Mouse (Mus musculus) myocyte (in vitro differentiated cells): ENCODE measurements around the gene Ugt1a6b. TPM values are rescaled to one million over a fixed set of nuclear protein-coding genes. Genes with fewer than 3 reads are reported as not detected.
A peak's percentile ranks its signal among the peaks of the same experiment; 100 is the strongest.
"Not testable (repeated sequence)": the region's sequence is repeated elsewhere in the genome, so short reads cannot be mapped to it uniquely, and the experiment has no call there.

Experiments
- H3K27me3 ChIP-seq: one replicate; pipeline ENCODE4 v1.6.1; 2011; ENCODE audit not compliant: control insufficient read depth, insufficient read depth, insufficient read length
- H3K36me3 ChIP-seq: one replicate; pipeline ENCODE4 v1.6.1; 2011; ENCODE audit not compliant: control insufficient read depth, insufficient read depth
- H3K4me2 ChIP-seq: one replicate; pipeline ENCODE4 v1.6.1; 2011; ENCODE audit warnings: low read depth, control low read depth
- H3K4me3 ChIP-seq: one replicate; pipeline ENCODE4 v1.5.1; 2011; ENCODE audit warnings: mild to moderate bottlenecking, control low read depth, moderate library complexity
- H3K79me2 ChIP-seq: one replicate; pipeline ENCODE4 v1.6.1; 2011; ENCODE audit not compliant: control insufficient read depth, insufficient read depth
- H3ac ChIP-seq: one replicate; pipeline ENCODE4 v1.6.1; 2011; ENCODE audit not compliant: control insufficient read depth, insufficient read length
- CEBPB ChIP-seq: IDR thresholded peaks from 2 replicates; pipeline ENCODE4 v1.6.1; 2011; ENCODE audit warnings: mild to moderate bottlenecking, moderate library complexity; ENCODE audit not compliant: poor library complexity, insufficient read depth, severe bottlenecking
- E2F4 ChIP-seq: IDR thresholded peaks from one replicate; pipeline ENCODE4 v1.6.1; 2011; ENCODE audit warnings: mild to moderate bottlenecking, control low read depth, moderate library complexity; ENCODE audit not compliant: insufficient read depth
- MAX ChIP-seq: IDR thresholded peaks from one replicate; pipeline ENCODE4 v1.6.1; 2011; ENCODE audit warnings: low read depth, mild to moderate bottlenecking, control low read depth
- MYOD1 ChIP-seq, 3 experiments: IDR thresholded peaks; one replicate each; pipeline ENCODE4 v1.6.1; 2011; ENCODE audit warnings: control low read depth in 2 of 3, low read depth in 2 of 3, mild to moderate bottlenecking in 2 of 3, moderate library complexity in 1 of 3; ENCODE audit not compliant: insufficient read length in 2 of 3, control insufficient read depth in 1 of 3
- MYOG ChIP-seq, 3 experiments: IDR thresholded peaks; one replicate each; pipeline ENCODE4 v1.6.1; 2011; ENCODE audit warnings: control low read depth in 2 of 3, low read depth in 2 of 3, mild to moderate bottlenecking in 2 of 3; ENCODE audit not compliant: insufficient read length in 2 of 3, control insufficient read depth in 1 of 3, insufficient read depth in 1 of 3
- POLR2A ChIP-seq: IDR thresholded peaks from one replicate; pipeline ENCODE4 v1.6.1; 2011; ENCODE audit warnings: low read depth, mild to moderate bottlenecking, control low read depth, moderate library complexity; ENCODE audit not compliant: insufficient read length
- POLR2AphosphoS2 ChIP-seq: IDR thresholded peaks from one replicate; pipeline ENCODE4 v1.6.1; 2011; ENCODE audit warnings: low read depth, control low read depth; ENCODE audit not compliant: insufficient read length
- REST ChIP-seq: IDR thresholded peaks from one replicate; pipeline ENCODE4 v1.6.1; 2011; ENCODE audit warnings: mild to moderate bottlenecking, control low read depth, moderate library complexity; ENCODE audit not compliant: insufficient read depth, insufficient read length
- SRF ChIP-seq: IDR thresholded peaks from one replicate; pipeline ENCODE4 v1.6.1; 2011; ENCODE audit warnings: low read depth; ENCODE audit not compliant: control insufficient read depth, insufficient read length
- TCF12 ChIP-seq: IDR thresholded peaks from one replicate; pipeline ENCODE4 v1.6.1; 2011; ENCODE audit warnings: mild to moderate bottlenecking, control low read depth; ENCODE audit not compliant: poor library complexity, insufficient read depth, severe bottlenecking
- TCF3 ChIP-seq: IDR thresholded peaks from one replicate; pipeline ENCODE4 v1.6.1; 2011; ENCODE audit warnings: low read depth, control low read depth; ENCODE audit not compliant: insufficient read length
- USF1 ChIP-seq: IDR thresholded peaks from one replicate; pipeline ENCODE4 v1.6.1; 2011; ENCODE audit warnings: low read depth, mild to moderate bottlenecking, control low read depth, moderate library complexity
- polyA plus RNA-seq: library from polyadenylated mRNA; unstranded; fragments of >200 nt; fragmentation: generic; extraction: Trizol; gene quantifications from one replicate; pipeline ENCODE4 v1.2.1, GENCODE M21; 2012; ENCODE audit warnings: missing spikeins

Ugt1a6b gene
- polyA plus RNA-seq, 1 experiment: 0.04 TPM

GRCm38 (mm10) chr1:88094941-88095492 lies 8.0 kb upstream of the Ugt1a6b start, which contains the start of gene Ugt1a7c:
Gene Ugt1a7c (plus strand): TSS chr1:88095062.
- Histone ChIP-seq H3K4me3 (no peak within 1 kb of the TSS), H3K79me2 (no peaks in the 10 kb centered on the region)
- no peak for TF ChIP-seq E2F4
- no peak for TF ChIP-seq REST
- no peak for TF ChIP-seq SRF

GRCm38 (mm10) chr1:88098546-88098945 lies 4.5 kb upstream of the Ugt1a6b start:
- H3K27me3 ChIP-seq, H3ac ChIP-seq, H3K4me2 ChIP-seq, H3K4me3 ChIP-seq, H3K36me3 ChIP-seq, H3K79me2 ChIP-seq: not testable (repeated sequence)

More at GRCm38 (mm10) chr1:88094941-88095492, 8.0 kb upstream of the Ugt1a6b start, which contains the start of gene Ugt1a7c:
- Histone ChIP-seq H3ac (no peak within 1 kb of the TSS), H3K4me2 (peak within 1 kb of the TSS; percentile 6), H3K27me3 (no peaks in the 10 kb centered on the region), H3K36me3 (no peaks in the 10 kb centered on the region)

GRCm38 (mm10) chr1:88099691-88100090 lies 3.4 kb upstream of the Ugt1a6b start:
- not testable (repeated sequence) for H3K79me2 ChIP-seq, H3K4me2 ChIP-seq, H3K36me3 ChIP-seq, H3ac ChIP-seq, H3K4me3 ChIP-seq, H3K27me3 ChIP-seq

GRCm38 (mm10) chr1:88103697-88104468 lies 831 bp downstream of the Ugt1a6b start:
- not testable (repeated sequence) for H3ac ChIP-seq, H3K36me3 ChIP-seq, H3K4me2 ChIP-seq, H3K79me2 ChIP-seq, H3K4me3 ChIP-seq, H3K27me3 ChIP-seq

GRCm38 (mm10) chr1:88104667-88105430 lies 1.8 kb downstream of the Ugt1a6b start:
- no peak overlapping the region for H3K4me2 ChIP-seq
- H3K4me3 ChIP-seq: no peak overlapping the region
- H3ac ChIP-seq: no peak overlapping the region
- H3K36me3 ChIP-seq: no peaks in the 10 kb centered on the region
- H3K27me3 ChIP-seq: no peaks in the 10 kb centered on the region
- TF ChIP-seq MYOG (IDR thresholded peaks at IDR 0.05; ENCODE audit: control insufficient read depth in 1 of 3, insufficient read depth in 1 of 3, insufficient read length in 2 of 3, low read depth in 2 of 3) (no peak), TCF3 (no peak), E2F4 (no peak), REST (no peak), CEBPB (no peak), MAX (no peak), SRF (no peak), USF1 (no peak), TCF12 (no peak), MYOD1 (IDR thresholded peaks at IDR 0.05; ENCODE audit: control insufficient read depth in 1 of 3, insufficient read length in 2 of 3, low read depth in 2 of 3) (no peak), POLR2AphosphoS2 (no peak), POLR2A (no peak)
- no peaks in the 10 kb centered on the region for H3K79me2 ChIP-seq

GRCm38 (mm10) chr1:88105656-88106055 lies 2.6 kb downstream of the Ugt1a6b start:
- Histone ChIP-seq H3K36me3 (no peaks in the 10 kb centered on the region), H3K4me2 (no peak overlapping the region), H3K79me2 (no peaks in the 10 kb centered on the region), H3K27me3 (no peaks in the 10 kb centered on the region), H3ac (no peak overlapping the region), H3K4me3 (no peak overlapping the region)
- TF ChIP-seq POLR2AphosphoS2 (no peak), SRF (no peak), MYOD1 (IDR thresholded peaks at IDR 0.05; ENCODE audit: control insufficient read depth in 1 of 3, insufficient read length in 2 of 3, low read depth in 2 of 3) (no peak), USF1 (no peak), TCF3 (no peak), REST (no peak), E2F4 (no peak), CEBPB (no peak), MYOG (IDR thresholded peaks at IDR 0.05; ENCODE audit: control insufficient read depth in 1 of 3, insufficient read depth in 1 of 3, insufficient read length in 2 of 3, low read depth in 2 of 3) (no peak), POLR2A (no peak), MAX (no peak), TCF12 (no peak)

- H3K4me2 ChIP-seq, H3K27me3 ChIP-seq, H3ac ChIP-seq, H3K36me3 ChIP-seq, H3K79me2 ChIP-seq, H3K4me3 ChIP-seq: not testable (repeated sequence)
These were observed 6.0 kb downstream of the Ugt1a6b start for GRCm38 (mm10) chr1:88109027-88109557.

- H3K4me3 ChIP-seq, H3K4me2 ChIP-seq, H3K79me2 ChIP-seq, H3ac ChIP-seq, H3K27me3 ChIP-seq, H3K36me3 ChIP-seq: not testable (repeated sequence)
These were observed 6.6 kb downstream of the Ugt1a6b start for GRCm38 (mm10) chr1:88109604-88110003.
